Mouse (Mus musculus) ES-E14 (cell line): ENCODE data around the gene Rbfox2. TPM values are rescaled to one million over a fixed set of nuclear protein-coding genes. Genes with fewer than 3 reads are reported as not detected.

Experiments
- DNase-seq: peaks from one replicate; pipeline ENCODE4 v3.0.0-alpha.2; 2013; ENCODE audit warnings: low read depth, low spot score
- H3K27ac ChIP-seq: 2 replicates; pipeline ENCODE4 v1.5.1; 2012; ENCODE audit warnings: low read depth, mild to moderate bottlenecking, low read length, moderate library complexity, mixed read lengths; ENCODE audit not compliant: poor library complexity, insufficient read depth, severe bottlenecking
- H3K36me3 ChIP-seq: 2 replicates; pipeline ENCODE4 v1.6.1; 2012; ENCODE audit warnings: mild to moderate bottlenecking, low read length, moderate library complexity, mixed read lengths; ENCODE audit not compliant: control insufficient read depth, poor library complexity, insufficient read depth, severe bottlenecking
- H3K4me1 ChIP-seq, 2 experiments: fragments of 150-350 bp in 1 of 2; sonication (generic) in 1 of 2; 2 replicates each; pipeline ENCODE4 v1.6.1; 2012; ENCODE audit warnings: low read length in 2 of 2, mild to moderate bottlenecking in 1 of 2, mixed read lengths in 1 of 2; ENCODE audit not compliant: control insufficient read depth in 2 of 2, insufficient read depth in 2 of 2, poor library complexity in 1 of 2
- H3K4me3 ChIP-seq, 2 experiments: fragments of 150-350 bp in 1 of 2; sonication (generic) in 1 of 2; 2 replicates each; pipeline ENCODE4 v1.5.1; 2012; ENCODE audit warnings: low read length in 2 of 2, low read depth in 1 of 2, mild to moderate bottlenecking in 1 of 2, mixed read lengths in 1 of 2; ENCODE audit not compliant: insufficient read depth in 1 of 2, poor library complexity in 1 of 2, severe bottlenecking in 1 of 2
- H3K9ac ChIP-seq: 2 replicates; pipeline ENCODE4 v1.6.1; 2012; ENCODE audit warnings: low read depth, mild to moderate bottlenecking, low read length, mixed read lengths; ENCODE audit not compliant: poor library complexity, insufficient read depth, severe bottlenecking
- H3K9me3 ChIP-seq: fragments of 150-350 bp; sonication (generic); 2 replicates; pipeline ENCODE4 v1.6.1; 2012; ENCODE audit warnings: low read depth, mild to moderate bottlenecking, low read length; ENCODE audit not compliant: control insufficient read depth, insufficient read depth
- CHD2 ChIP-seq: IDR thresholded peaks from 2 replicates; pipeline ENCODE4 v1.6.1; 2014; ENCODE audit warnings: mild to moderate bottlenecking, low read depth, low read length, inconsistent platforms
- HCFC1 ChIP-seq: IDR thresholded peaks from 2 replicates; pipeline ENCODE4 v1.6.1; 2012; ENCODE audit warnings: low read length, inconsistent platforms, borderline replicate concordance; ENCODE audit not compliant: insufficient read depth
- MAFK ChIP-seq: IDR thresholded peaks from 2 replicates; pipeline ENCODE4 v1.6.1; 2014; ENCODE audit warnings: mild to moderate bottlenecking, low read depth, low read length, inconsistent platforms; ENCODE audit not compliant: insufficient read depth
- ZC3H11A ChIP-seq: IDR thresholded peaks from 2 replicates; pipeline ENCODE4 v1.6.1; 2012; ENCODE audit warnings: low read depth, mild to moderate bottlenecking, inconsistent platforms, low read length, borderline replicate concordance
- ZNF384 ChIP-seq: IDR thresholded peaks from 2 replicates; pipeline ENCODE4 v1.6.1; 2012; ENCODE audit warnings: low read depth, low read length, inconsistent platforms
- in situ Hi-C, 2 experiments: fragments of 600-800 bp; cut with MboI; formaldehyde crosslinking; loops; one replicate each; pipeline ENCODE4 v1.15.1; 2025; ENCODE audit warnings: low sequenced_read_pairs in 2 of 2, inconsistent platforms in 1 of 2; ENCODE audit not compliant: unreplicated experiment in 2 of 2
- total RNA-seq: library from RNA; depleted of rRNA; stranded (reverse); fragments of 300-350 nt; gene quantifications from 2 replicates; pipeline ENCODE4 v1.2.3, GENCODE M21; 2012

Gene Rbfox2
- total RNA-seq, 1 experiment: 56.4 TPM

DNA sequence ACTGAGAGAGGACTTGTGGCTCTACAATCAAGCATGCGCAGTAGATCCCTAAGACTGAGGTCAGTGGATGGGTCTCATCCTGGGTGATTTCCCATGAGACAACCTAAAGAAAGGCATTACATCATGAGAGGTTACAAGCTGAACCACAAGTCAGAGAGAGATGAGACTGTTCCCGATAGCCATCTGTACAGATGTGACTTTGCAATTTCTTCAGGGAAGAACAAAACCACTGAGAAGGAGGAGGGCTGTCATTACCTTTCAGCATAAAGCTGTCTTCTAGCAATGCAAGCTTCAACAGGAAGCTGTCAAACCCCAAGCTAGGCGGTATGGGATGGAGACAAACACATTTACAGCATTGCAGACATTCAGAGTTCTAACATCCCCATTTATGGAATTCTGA lies 157.3 kb downstream of the Rbfox2 start:
- TF ChIP-seq MAFK: no peak
- no peak for TF ChIP-seq ZC3H11A
- TF ChIP-seq ZNF384: no peak
- TF ChIP-seq CHD2: no peak
- no peak for TF ChIP-seq HCFC1
- Histone ChIP-seq H3K9me3 (no peaks in the 10 kb centered on the region), H3K4me3 (no peak overlapping the region), H3K27ac (no peak overlapping the region), H3K9ac (no peak overlapping the region), H3K4me1 (peaks cover 8 to 27% of the 10 kb centered on the region in 2 experiments; a peak in 3 of 4 replicates), H3K36me3 (no peaks in the 10 kb centered on the region)
- in situ Hi-C loops: no loop called here
- no peak for DNase-seq

DNA sequence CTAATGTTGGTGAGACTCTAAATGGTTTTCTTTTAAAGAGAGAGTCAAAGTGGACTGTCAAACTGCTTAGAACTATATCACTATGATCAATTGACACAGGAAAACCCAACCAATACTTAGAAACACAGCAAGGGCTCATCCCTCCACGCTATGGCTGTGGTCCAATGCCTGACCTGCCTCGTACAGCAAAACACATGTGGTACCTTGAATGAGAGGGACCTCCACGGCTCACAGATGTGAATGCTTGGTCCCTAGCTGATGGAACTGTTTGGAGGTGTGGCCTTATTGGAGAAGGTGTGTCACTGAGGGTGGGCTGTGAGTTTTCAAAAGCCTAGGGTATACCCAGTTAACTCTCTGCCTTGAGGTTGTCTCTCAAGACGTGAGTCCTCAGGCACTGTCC lies 159.9 kb downstream of the Rbfox2 start:
- no peak for DNase-seq
- H3K27ac ChIP-seq: no peak overlapping the region
- H3K4me1 ChIP-seq: peaks cover 8 to 22% of the 10 kb centered on the region in 2 experiments; a peak in 3 of 4 replicates
- no peaks in the 10 kb centered on the region; the same call in 1 of the 2 replicates for H3K36me3 ChIP-seq
- H3K9me3 ChIP-seq: no peaks in the 10 kb centered on the region
- no peak for TF ChIP-seq ZNF384
- no peak for TF ChIP-seq CHD2
- no peak for TF ChIP-seq HCFC1
- no peak for TF ChIP-seq ZC3H11A
- no peak overlapping the region for H3K9ac ChIP-seq
- in situ Hi-C loops: no loop called here
- H3K4me3 ChIP-seq: no peak overlapping the region

DNA sequence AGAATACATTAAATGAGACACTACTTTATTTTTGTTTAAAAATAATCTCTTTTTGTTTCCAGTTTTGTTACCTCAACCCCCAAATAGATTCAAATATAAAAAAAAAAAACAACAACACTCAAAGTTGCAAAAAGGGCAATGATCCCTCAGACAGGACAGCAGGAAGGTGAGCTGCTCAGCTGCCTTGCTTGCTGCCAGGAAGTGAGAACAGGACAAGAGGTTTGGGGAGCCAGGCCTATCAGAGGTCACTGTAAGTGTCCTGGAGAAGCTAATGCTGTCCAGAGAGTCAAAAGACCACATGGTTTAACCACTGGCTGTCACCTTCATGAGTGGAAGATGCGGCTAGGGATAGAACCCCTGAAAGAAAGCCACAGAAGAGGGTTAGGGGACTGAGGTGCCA lies 161.8 kb downstream of the Rbfox2 start:
- Histone ChIP-seq H3K9me3 (no peaks in the 10 kb centered on the region), H3K4me3 (no peak overlapping the region), H3K9ac (no peak overlapping the region), H3K36me3 (no peaks in the 10 kb centered on the region; the same call in 1 of the 2 replicates), H3K27ac (no peak overlapping the region), H3K4me1 (peaks cover 2 to 12% of the 10 kb centered on the region in 2 experiments; a peak in 3 of 4 replicates)
- DNase-seq: no peak
- TF ChIP-seq ZNF384 (no peak), CHD2 (no peak), MAFK (no peak), HCFC1 (no peak), ZC3H11A (no peak)
- in situ Hi-C loops: no loop called here

- peaks cover 0 to 6% of the 10 kb centered on the region in 2 experiments; a peak in 1 of 4 replicates for H3K4me1 ChIP-seq
- no peak for DNase-seq
- H3K9ac ChIP-seq: no peak overlapping the region
- H3K4me3 ChIP-seq: no peak overlapping the region
- no peaks in the 10 kb centered on the region; the same call in 1 of the 2 replicates for H3K36me3 ChIP-seq
- H3K9me3 ChIP-seq: no peaks in the 10 kb centered on the region
- no peak overlapping the region for H3K27ac ChIP-seq
- in situ Hi-C loops: no loop called here
- TF ChIP-seq ZNF384 (no peak), ZC3H11A (no peak), MAFK (no peak), HCFC1 (no peak), CHD2 (no peak)
Observed at GRCm38 (mm10) chr15:77142787-77143186, 164.0 kb downstream of the Rbfox2 start.

DNA sequence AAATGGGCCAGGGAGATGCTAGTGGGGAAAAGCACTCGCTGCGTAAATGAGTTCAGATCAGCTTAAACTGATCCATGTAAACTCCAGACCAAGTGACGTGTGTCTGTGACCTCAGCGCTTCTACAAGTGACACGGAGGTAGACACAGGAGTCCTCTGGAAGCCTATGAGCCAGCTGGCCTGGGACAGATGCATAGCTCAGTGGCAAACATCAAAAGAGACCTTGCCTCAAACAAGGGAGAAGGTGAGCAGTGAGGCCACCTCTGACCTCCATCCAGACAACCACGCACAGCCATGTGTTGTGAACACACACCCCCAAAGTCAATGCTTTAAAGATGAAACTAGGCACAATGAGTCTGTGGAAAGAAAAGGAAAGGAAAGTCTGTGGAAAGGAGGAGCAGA lies 164.5 kb downstream of the Rbfox2 start:
- no peak for DNase-seq
- TF ChIP-seq CHD2 (no peak), HCFC1 (no peak), ZNF384 (no peak), ZC3H11A (no peak), MAFK (no peak)
- H3K36me3 ChIP-seq: no peaks in the 10 kb centered on the region; the same call in 1 of the 2 replicates
- H3K9me3 ChIP-seq: no peaks in the 10 kb centered on the region
- in situ Hi-C loops: no loop called here
- peaks cover 0 to 6% of the 10 kb centered on the region in 2 experiments; a peak in 1 of 4 replicates for H3K4me1 ChIP-seq
- H3K4me3 ChIP-seq: no peak overlapping the region
- H3K9ac ChIP-seq: no peak overlapping the region
- no peak overlapping the region for H3K27ac ChIP-seq
